Mouse (Mus musculus) embryonic fibroblast, embryonic 13.5 days (primary cell): ENCODE measurements around the gene Adh5. TPM values are rescaled to one million over a fixed set of nuclear protein-coding genes. Genes with fewer than 3 reads are reported as not detected.
"Not testable (repeated sequence)": the region's sequence is repeated elsewhere in the genome, so short reads cannot be mapped to it uniquely, and the experiment has no call there.

Experiments used
- H3K27ac ChIP-seq: 2 replicates; pipeline ENCODE4 v1.5.1; 2012; ENCODE audit warnings: low read length, control low read depth, inconsistent platforms; ENCODE audit not compliant: insufficient read depth
- H3K4me1 ChIP-seq: 2 replicates; pipeline ENCODE4 v1.6.1; 2011; ENCODE audit warnings: low read length; ENCODE audit not compliant: control insufficient read depth, insufficient read depth
- H3K4me3 ChIP-seq: 2 replicates; pipeline ENCODE4 v1.5.1; 2011; ENCODE audit warnings: mild to moderate bottlenecking, control low read depth, low read length; ENCODE audit not compliant: insufficient read depth
- CTCF ChIP-seq: IDR thresholded peaks from 2 replicates; pipeline ENCODE4 v1.5.1; 2011; ENCODE audit warnings: mild to moderate bottlenecking, control low read depth, low read length, moderate library complexity, borderline replicate concordance; ENCODE audit not compliant: insufficient read depth
- POLR2A ChIP-seq: IDR thresholded peaks from 2 replicates; pipeline ENCODE4 v1.6.1; 2011; ENCODE audit warnings: low read depth, mild to moderate bottlenecking, control low read depth, low read length, moderate library complexity
- polyA plus RNA-seq: library from polyadenylated mRNA; stranded (reverse); fragments of >200 nt; gene quantifications from 2 replicates; pipeline ENCODE4 v1.2.4, GENCODE M21; 2011; ENCODE audit warnings: low read depth; ENCODE audit not compliant: missing spikeins, insufficient read length

Gene Adh5
- polyA plus RNA-seq, 1 experiment = 124 TPM

DNA sequence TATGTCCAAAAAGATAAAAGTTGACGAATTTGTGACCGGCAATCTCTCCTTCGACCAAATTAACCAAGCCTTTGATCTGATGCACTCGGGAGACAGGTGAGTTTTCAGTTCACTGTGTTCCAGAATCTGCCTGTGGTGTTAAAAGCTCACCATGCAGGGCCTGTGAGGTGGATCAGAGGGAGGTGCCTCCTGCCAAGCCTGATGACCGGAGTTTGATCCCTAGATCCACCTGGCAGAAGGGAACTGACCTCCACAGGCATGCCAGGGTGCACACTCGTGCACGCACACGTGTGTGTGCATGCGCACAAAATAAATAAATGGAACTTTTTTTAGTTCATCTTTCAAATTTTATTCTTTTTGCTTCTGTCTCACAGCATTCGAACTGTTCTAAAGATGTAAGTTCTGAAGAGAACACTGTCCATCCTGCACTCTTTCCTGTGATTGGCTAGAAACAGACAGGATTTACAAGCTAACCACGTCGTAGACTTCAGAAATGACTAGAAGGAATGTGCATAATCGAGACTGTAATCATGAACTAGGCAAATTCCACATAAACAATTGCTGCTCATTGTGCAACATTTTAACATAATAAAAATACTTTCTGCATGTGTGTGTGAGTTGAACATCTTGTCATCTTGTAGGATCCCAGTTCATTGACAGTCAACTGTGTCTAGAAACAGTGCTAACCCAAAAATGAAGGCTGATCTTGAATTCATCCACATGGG lies 12.0 kb downstream of the Adh5 start:
- H3K4me1 ChIP-seq = no peaks in the 10 kb centered on the region
- peak overlapping the region; percentile 23; the same call in 1 of the 2 replicates for H3K27ac ChIP-seq
- no peak overlapping the region for H3K4me3 ChIP-seq
- no peak for TF ChIP-seq CTCF

DNA sequence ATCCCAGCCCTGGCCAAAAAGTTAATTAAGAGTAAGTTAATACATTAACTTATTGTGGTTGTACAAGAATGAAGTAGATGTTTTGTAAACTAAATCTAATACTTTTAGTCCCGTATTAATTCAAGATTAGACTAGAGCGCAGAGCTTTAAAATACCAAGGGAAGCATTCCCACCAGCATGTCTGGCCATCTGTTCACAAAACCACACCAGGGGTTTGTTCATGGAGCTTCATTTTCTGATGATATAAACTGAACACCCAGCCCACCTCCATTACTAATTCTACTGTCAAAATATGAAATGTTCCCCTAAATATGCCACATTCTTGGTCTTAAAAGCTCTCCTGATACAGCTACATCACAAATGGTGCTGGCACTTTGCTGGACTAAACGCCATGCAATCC lies 15.5 kb downstream of the Adh5 start:
- no peak for TF ChIP-seq CTCF
- TF ChIP-seq POLR2A = no peak
- Histone ChIP-seq H3K4me1 (no peaks in the 10 kb centered on the region), H3K27ac (no peak overlapping the region), H3K4me3 (no peak overlapping the region)

DNA sequence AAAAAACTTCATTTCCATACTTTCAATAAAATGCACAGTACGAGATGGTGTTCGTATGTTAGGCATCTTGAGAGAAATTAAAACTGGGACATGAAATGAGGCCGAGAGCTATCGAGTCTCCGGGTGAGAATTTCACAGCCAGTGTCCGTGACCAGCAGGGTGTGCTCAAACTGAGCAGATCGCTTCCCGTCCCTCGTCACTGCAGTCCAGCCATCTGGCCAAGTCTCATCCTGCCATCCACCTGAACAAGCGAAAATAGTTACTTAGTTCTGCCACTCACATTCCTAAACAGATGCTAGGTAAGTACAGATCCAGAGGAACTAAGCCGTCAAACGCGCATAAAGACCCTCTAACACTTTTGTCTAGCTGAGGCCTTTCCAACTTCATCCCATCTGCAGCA lies 17.4 kb downstream of the Adh5 start:
- TF ChIP-seq POLR2A (no peak), CTCF (peak; percentile 52; the same call in 1 of the 2 replicates)
- Histone ChIP-seq H3K27ac (no peak overlapping the region), H3K4me1 (no peaks in the 10 kb centered on the region), H3K4me3 (no peak overlapping the region)

DNA sequence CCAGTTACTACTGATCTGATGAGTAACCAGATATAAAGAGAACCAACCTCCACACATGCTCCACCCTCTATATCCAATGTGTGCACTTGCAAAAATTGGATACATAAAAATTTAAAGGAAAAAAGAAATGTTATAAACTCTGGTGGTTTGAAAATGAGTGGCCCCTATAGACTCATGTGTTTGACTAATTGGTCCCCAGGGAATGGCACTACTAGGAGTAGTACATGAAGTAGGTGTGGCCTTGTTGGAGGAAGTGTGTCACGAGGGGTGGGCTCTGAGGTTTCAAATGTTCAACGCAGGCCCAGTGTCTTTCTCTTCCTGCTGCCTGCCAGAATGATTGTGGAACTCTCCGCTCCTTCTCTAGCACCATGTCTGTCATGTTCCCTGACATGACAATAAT lies 18.9 kb downstream of the Adh5 start:
- no peak for TF ChIP-seq CTCF
- TF ChIP-seq POLR2A = no peak
- no peak overlapping the region for H3K27ac ChIP-seq
- no peak overlapping the region for H3K4me3 ChIP-seq
- H3K4me1 ChIP-seq = no peaks in the 10 kb centered on the region

DNA sequence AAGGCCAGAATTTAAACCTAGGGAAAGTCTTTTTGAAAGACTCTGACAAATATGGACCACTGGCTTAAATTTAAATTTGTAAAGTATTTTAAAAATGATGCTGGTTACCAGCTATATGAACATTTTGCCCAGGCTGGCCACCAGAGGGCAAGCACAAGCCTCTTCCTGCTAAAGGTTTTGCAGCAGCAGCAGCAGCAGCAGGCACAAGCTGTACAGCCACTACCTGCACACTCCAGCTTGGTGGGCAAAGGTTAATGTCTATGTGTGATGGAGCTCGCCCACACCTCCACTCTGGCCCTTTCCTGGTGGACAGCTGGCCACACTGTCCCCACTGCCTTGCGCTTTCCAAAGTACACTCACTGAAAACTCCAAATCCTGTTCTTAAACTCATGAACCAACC lies 20.2 kb downstream of the Adh5 start:
- no peak overlapping the region for H3K27ac ChIP-seq
- no peak overlapping the region for H3K4me3 ChIP-seq
- H3K4me1 ChIP-seq = no peaks in the 10 kb centered on the region
- TF ChIP-seq POLR2A (no peak), CTCF (peak; percentile 42; the same call in 1 of the 2 replicates)

DNA sequence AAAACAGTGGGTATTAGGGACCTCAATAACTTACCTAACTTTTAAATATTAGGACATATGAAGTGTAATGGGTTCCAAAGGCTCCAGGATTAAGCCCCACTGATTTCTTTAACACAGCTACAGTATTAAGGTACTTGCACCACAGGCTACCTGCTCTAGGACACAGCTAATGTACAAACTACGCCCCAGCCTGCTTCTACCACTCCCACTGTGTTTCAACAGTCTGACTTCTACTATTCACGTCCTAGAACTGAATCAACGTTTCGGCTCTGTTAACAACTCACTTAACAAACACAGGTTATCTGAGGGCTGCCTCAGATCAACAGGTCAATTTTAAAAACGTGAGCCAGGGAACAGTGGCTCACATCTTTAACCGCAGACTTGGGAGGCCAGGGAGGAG lies 20.9 kb downstream of the Adh5 start:
- no peak overlapping the region for H3K4me3 ChIP-seq
- no peak for TF ChIP-seq CTCF
- no peak for TF ChIP-seq POLR2A
- no peak overlapping the region for H3K27ac ChIP-seq
- H3K4me1 ChIP-seq = no peaks in the 10 kb centered on the region

DNA sequence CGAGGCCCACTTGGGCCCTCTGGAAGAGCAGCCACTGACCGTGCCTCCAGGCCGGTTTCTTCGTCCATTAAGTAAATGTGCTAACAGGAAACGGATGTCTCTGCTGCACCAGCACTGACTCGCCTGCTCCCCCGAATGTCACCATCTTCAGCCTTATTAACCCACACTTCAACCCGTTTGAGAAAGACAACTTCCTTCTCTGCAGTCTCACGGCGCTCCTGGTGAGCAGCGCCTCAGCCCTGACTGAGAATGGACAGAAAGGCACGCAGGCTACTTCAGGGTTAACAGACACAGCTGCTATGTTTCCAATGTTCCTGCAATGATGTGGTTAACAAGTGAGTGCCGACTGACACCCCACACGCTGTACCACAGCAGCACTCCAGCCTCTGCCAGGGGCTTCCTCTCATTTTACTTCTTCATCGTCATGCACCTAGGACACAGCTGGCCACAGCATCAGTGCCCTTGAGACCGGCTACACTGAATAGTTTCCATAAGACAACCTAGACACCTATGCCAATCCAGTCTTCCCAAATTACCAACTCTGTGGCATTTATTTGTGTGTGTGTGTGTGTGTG lies 21.8 kb downstream of the Adh5 start:
- TF ChIP-seq CTCF (no peak), POLR2A (no peak)
- Histone ChIP-seq H3K27ac (no peak overlapping the region), H3K4me1 (no peaks in the 10 kb centered on the region), H3K4me3 (no peak overlapping the region)

DNA sequence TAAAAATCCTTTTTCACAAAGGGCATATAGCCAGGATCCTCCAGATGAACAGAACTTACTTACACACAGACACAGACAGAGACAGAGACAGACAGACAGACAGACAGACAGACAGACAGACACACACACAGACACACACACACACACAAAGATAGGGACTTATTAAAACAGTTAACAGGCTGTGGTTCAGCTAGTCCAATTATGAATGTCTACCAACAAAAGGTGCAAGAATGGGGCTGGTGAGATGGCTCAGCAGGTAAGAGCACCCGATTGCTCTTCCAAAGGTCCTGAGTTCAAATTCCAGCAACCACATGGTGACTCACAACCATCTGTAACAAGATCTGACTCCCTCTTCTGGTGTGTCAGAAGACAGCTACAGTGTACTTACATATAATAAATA lies 23.8 kb downstream of the Adh5 start:
- H3K27ac ChIP-seq, H3K4me1 ChIP-seq, H3K4me3 ChIP-seq: not testable (repeated sequence)

DNA sequence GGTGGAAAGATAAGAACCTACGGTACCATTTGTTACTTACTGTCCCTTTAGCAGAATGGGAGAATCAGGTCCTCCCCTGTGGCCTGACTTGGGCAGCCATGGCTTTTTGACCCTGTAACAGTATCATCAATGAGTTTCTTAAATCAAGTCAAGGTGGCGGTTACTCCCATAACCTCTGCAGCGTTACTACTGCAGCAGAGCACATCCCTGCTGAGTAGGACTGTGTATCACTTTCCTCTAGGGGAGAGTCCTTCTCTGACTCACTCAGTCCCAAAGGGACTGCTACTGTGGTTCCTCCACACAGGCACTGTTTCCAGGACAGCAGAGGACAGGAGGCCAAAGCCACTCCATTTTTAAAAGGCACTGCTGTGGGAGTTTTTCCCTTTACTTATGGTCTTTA lies 28.2 kb downstream of the Adh5 start:
- no peak overlapping the region for H3K27ac ChIP-seq
- no peaks in the 10 kb centered on the region for H3K4me1 ChIP-seq
- TF ChIP-seq CTCF (no peak), POLR2A (no peak)
- H3K4me3 ChIP-seq = no peak overlapping the region

DNA sequence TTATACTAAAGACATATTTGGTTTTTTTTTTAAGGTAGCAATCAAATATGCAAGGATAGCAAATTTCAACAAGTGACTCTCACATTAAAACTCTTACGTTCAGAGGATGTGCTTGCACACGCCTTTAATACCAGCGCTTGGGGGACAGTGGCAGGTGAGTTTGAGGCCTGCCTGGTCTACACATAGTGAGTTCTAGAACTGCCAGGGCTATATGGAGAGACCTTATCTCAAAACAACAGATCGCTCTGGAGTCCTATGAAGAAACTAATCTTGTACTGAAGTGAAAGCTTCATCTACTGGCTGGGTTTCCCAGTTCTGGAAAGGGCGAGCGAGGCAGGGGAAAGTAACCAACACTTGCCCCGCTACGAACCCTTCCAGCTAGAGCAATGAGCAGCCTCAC lies 36.6 kb downstream of the Adh5 start:
- no peak for TF ChIP-seq CTCF
- no peak for TF ChIP-seq POLR2A
- no peaks in the 10 kb centered on the region; the same call in 1 of the 2 replicates for H3K4me1 ChIP-seq
- H3K27ac ChIP-seq = no peak overlapping the region

More for the DNA sequence above, 36.6 kb downstream of the Adh5 start:
- no peak overlapping the region for H3K4me3 ChIP-seq
